Comparison of ENCODE assay signal across 8 mouse cellular contexts in genomic region chr2:9876621-9877325, GRCm38 (mm10). TPM values are rescaled to one million over a fixed set of nuclear protein-coding genes. Genes with fewer than 3 reads are reported as not detected.
A peak's percentile ranks its signal among the peaks of the same experiment; 100 is the strongest.
DNase-seq lines count a peak whose midpoint lies in the region; ATAC-seq and TF ChIP-seq lines count a peak whose summit lies in the region.

No protein-coding gene starts in this region.

- no peak for TF ChIP-seq POLR2A in testis, adult 2 months (IDR thresholded peaks at IDR 0.05; ENCODE audit: control insufficient read depth, low read depth, low read length)

- H3K27me3 ChIP-seq in erythroblast, embryonic 14.5 days (ENCODE audit: control insufficient read depth) = peaks cover 100% of the 10 kb centered on the region
- peaks cover 17% of the 10 kb centered on the region for H3K27me3 ChIP-seq in testis, adult 2 months (ENCODE audit: control insufficient read depth, insufficient read depth, low read length)
- peaks cover 97% of the 10 kb centered on the region for H3K27me3 ChIP-seq in midbrain, embryonic 10.5 days (ENCODE audit: low read depth, poor library complexity, severe bottlenecking)

- no peak for DNase-seq in testis, postnatal 10 days (ENCODE audit: low spot score)
- DNase-seq in midbrain, embryonic 10.5 days (ENCODE audit: low spot score) = peak; percentile 54
- peak; percentile 61 for DNase-seq in thymus, postnatal 4 days
- no peak for DNase-seq in urinary bladder, postnatal 10 days (ENCODE audit: low spot score)

- H3K36me3 ChIP-seq in erythroblast, embryonic 14.5 days (ENCODE audit: control insufficient read depth) = no peaks in the 10 kb centered on the region
- H3K36me3 ChIP-seq in testis, adult 2 months (ENCODE audit: control insufficient read depth, insufficient read depth, low read length) = no peaks in the 10 kb centered on the region
- no peaks in the 10 kb centered on the region for H3K36me3 ChIP-seq in midbrain, embryonic 10.5 days

- H3K4me3 ChIP-seq in erythroblast, embryonic 14.5 days (replicated peaks) = peak overlapping the region; percentile 51
- peak overlapping the region; percentile 64 for H3K4me3 ChIP-seq in testis, adult 2 months (ENCODE audit: control insufficient read depth, low read depth, low read length)
- peak overlapping the region; percentile 60 for H3K4me3 ChIP-seq in midbrain, embryonic 10.5 days

- H3K27ac ChIP-seq in testis, adult 2 months (ENCODE audit: control insufficient read depth, insufficient read depth, low read depth, low read length) = no peak overlapping the region
- no peak overlapping the region for H3K27ac ChIP-seq in midbrain, embryonic 10.5 days (replicated peaks)

- peaks cover 7% of the 10 kb centered on the region for H3K4me1 ChIP-seq in erythroblast, embryonic 14.5 days (ENCODE audit: control insufficient read depth)
- peaks cover 24% of the 10 kb centered on the region for H3K4me1 ChIP-seq in testis, adult 2 months (ENCODE audit: control insufficient read depth, insufficient read depth, low read length)
- H3K4me1 ChIP-seq in midbrain, embryonic 10.5 days = peaks cover 74% of the 10 kb centered on the region

- no peak for ATAC-seq in erythroblast, adult 5-6 weeks (replicated peaks; ENCODE audit: low FRiP score, poor library complexity, severe bottlenecking)
- no peak for ATAC-seq in megakaryocyte progenitor cell, adult 5-6 weeks (replicated peaks; ENCODE audit: poor library complexity)

- WGBS in midbrain, embryonic 10.5 days = under 1% methylated on average over 31 of the region's 31 CpGs

- peaks cover 7% of the 10 kb centered on the region; the same call in 1 of the 2 replicates for H3K9me3 ChIP-seq in erythroblast, embryonic 14.5 days (ENCODE audit: control insufficient read depth, low read length)
- no peaks in the 10 kb centered on the region for H3K9me3 ChIP-seq in midbrain, embryonic 10.5 days (replicated peaks)

- no peak for TF ChIP-seq CTCF in testis, adult 2 months (IDR thresholded peaks at IDR 0.05; ENCODE audit: control insufficient read depth, insufficient read depth, insufficient replicate concordance, low read depth, low read length)

RNA-seq across cellular contexts. Expression of gene 4930412O13Rik, which starts 4.3 kb away (rescaled TPM):
- polyA plus RNA-seq in erythroblast, embryonic 14.5 days (2012) = not detected in 2 replicates
- not detected in 2 replicates for total RNA-seq in erythroblast, adult 5-6 weeks (2015; ENCODE audit: low replicate concordance)
- total RNA-seq in erythroblast, adult 5-6 weeks (2017; ENCODE audit: low replicate concordance) = not detected in 2 replicates
- polyA plus RNA-seq in testis, adult 2 months (2012; rRNA removed) = 57.2 and 69.9 TPM in 2 replicates
- 0.31 and 1.1 TPM in 2 replicates for polyA plus RNA-seq in midbrain, embryonic 10.5 days (2016; fragmentation: Nextera tagmentation; extraction: Ambion mirVana)
- not detected in 2 replicates for total RNA-seq in megakaryocyte progenitor cell, adult 5-6 weeks (2015)
- not detected in 2 replicates for total RNA-seq in megakaryocyte progenitor cell, adult 5-6 weeks (2017)

RNA-seq across cellular contexts. Expression of gene 9230102O04Rik, which starts 12.6 kb away (rescaled TPM):
- not detected in 2 replicates for polyA plus RNA-seq in erythroblast, embryonic 14.5 days (2012)
- not detected in 2 replicates for total RNA-seq in erythroblast, adult 5-6 weeks (2015; ENCODE audit: low replicate concordance)
- not detected in 2 replicates for total RNA-seq in erythroblast, adult 5-6 weeks (2017; ENCODE audit: low replicate concordance)
- polyA plus RNA-seq in testis, adult 2 months (2012; rRNA removed) = 0.75 TPM in 1 of 2 replicates, not detected in the other
- polyA plus RNA-seq in midbrain, embryonic 10.5 days (2016; fragmentation: Nextera tagmentation; extraction: Ambion mirVana) = 0.47 and 1.2 TPM in 2 replicates
- total RNA-seq in megakaryocyte progenitor cell, adult 5-6 weeks (2015) = not detected in 2 replicates
- total RNA-seq in megakaryocyte progenitor cell, adult 5-6 weeks (2017) = not detected in 2 replicates

RNA-seq across cellular contexts. Expression of gene Gata3, which starts 13.1 kb away (rescaled TPM):
- polyA plus RNA-seq in erythroblast, embryonic 14.5 days (2012) = 0.04 TPM in 1 of 2 replicates, not detected in the other
- total RNA-seq in erythroblast, adult 5-6 weeks (2015; ENCODE audit: low replicate concordance) = 0.42 and 1.5 TPM in 2 replicates
- 0.56 and 1.4 TPM in 2 replicates for total RNA-seq in erythroblast, adult 5-6 weeks (2017; ENCODE audit: low replicate concordance)
- polyA plus RNA-seq in testis, adult 2 months (2012; rRNA removed) = 1.0 and 2.0 TPM in 2 replicates
- 10.5 and 28.2 TPM in 2 replicates for polyA plus RNA-seq in midbrain, embryonic 10.5 days (2016; fragmentation: Nextera tagmentation; extraction: Ambion mirVana)
- total RNA-seq in megakaryocyte progenitor cell, adult 5-6 weeks (2015) = 0.47 TPM in 1 of 2 replicates, not detected in the other
- 0.25 and 0.71 TPM in 2 replicates for total RNA-seq in megakaryocyte progenitor cell, adult 5-6 weeks (2017)

Comparison
In these comparisons a context has a peak if more than half of its experiments do, and no peak if none do; other contexts are left out.
1. DNase-seq: peak in midbrain, embryonic 10.5 days (single experiment) and thymus, postnatal 4 days (single experiment); none in testis, postnatal 10 days (single experiment) and urinary bladder, postnatal 10 days (single experiment).
2. RNA of gene 4930412O13Rik, which starts 4.3 kb away (polyA plus RNA-seq): 57.2 to 69.9 TPM in testis, adult 2 months; 0.31 to 1.1 TPM in midbrain, embryonic 10.5 days and not detected in erythroblast, embryonic 14.5 days; every median in the first group is over 10 times any median in the second.
3. Peak in every context shown above with its lines, with median percentiles within 50 percentile points of each other: H3K4me3 ChIP-seq.